Mouse (Mus musculus) liver, embryonic 14.5 days (tissue): ENCODE results near the gene Zfp810.

ENCODE experiments used
- CTCF ChIP-seq: IDR thresholded peaks from 2 replicates; pipeline ENCODE4 v1.5.1; 2016; ENCODE audit warnings: antibody characterized with exemption, low read depth, control low read depth
- EP300 ChIP-seq: IDR thresholded peaks from 2 replicates; pipeline ENCODE4 v1.6.1; 2016; ENCODE audit warnings: antibody characterized with exemption, low read depth

GRCm38 (mm10) chr9:22313218-22313617 is 5.8 kb upstream of the Zfp810 start:
- TF ChIP-seq CTCF = no peak
- no peak for TF ChIP-seq EP300
